Mouse (Mus musculus): ENCODE measurements at regions not wholly inside any gene's neighbourhood (a gene's known extent, or its start where the extent isn't known, plus 50 kb on each side); places are given as distances from the start of the nearest gene placed in this dataset.

DNA sequence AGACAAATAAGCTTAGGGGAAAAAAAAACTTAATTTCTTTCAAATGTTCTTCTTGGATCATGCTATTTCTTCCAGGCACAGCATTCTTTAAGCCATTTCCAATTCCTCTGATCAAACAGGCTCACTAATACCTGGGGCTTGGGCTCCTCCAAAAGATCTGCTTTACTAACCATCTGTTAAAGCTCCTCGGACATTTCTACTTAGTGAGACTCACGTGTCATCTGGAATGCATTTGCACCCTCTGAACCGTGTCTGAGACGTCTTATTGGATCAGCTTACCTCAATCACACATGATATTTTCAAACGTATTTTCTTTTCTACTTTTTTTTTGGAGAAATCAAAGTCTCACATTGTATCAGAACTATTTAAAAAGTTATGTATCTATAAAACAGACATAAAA is 132.4 kb downstream of the Npr3 start:
- DNase-seq (ENCODE audit: low spot score), result no peak

DNA sequence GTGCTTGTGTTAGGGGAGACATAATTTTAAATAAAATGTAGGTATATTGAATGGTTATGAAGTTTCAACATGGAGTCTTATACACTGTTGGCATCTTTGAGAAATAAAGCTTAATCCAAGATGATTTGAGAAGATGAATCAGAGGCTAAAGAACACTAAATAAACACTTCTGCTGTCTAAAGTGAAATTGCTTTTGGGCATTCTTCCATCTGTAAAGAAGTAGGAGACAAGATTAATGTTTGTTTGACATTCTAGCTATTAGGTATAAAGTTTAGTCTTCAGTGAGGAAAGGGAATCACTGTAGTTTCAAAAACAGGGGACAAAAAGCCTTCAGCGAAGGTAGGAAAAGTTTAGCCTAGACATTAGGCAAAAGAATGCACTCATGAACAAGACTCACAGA is 136.5 kb downstream of the Npr3 start:
- no peak for DNase-seq (ENCODE audit: low spot score)

- no peak for DNase-seq (ENCODE audit: low spot score)
Measured at GRCm38 (mm10) chr15:11757963-11758362, 149.1 kb downstream of the Npr3 start.

DNA sequence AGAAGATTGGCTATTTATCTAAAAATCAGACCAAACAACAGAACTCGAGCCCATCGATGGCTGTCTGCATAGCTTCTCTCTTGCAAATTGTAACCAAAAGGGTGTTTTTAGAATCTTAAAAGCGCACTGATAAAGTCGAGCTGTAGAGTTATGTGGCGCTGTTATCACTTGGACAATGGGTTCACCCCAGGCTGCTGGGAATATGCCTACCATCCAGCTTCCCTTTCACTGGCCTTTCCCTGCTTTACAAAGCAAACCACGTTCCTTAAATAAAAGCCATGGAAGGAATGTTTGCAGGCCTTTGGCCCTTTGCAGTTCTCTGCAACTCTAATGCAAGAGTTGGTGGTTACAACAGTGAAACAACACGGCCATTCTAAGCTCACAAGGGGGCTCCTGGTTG is 150.3 kb downstream of the Npr3 start:
- DNase-seq (ENCODE audit: low spot score), result no peak

DNA sequence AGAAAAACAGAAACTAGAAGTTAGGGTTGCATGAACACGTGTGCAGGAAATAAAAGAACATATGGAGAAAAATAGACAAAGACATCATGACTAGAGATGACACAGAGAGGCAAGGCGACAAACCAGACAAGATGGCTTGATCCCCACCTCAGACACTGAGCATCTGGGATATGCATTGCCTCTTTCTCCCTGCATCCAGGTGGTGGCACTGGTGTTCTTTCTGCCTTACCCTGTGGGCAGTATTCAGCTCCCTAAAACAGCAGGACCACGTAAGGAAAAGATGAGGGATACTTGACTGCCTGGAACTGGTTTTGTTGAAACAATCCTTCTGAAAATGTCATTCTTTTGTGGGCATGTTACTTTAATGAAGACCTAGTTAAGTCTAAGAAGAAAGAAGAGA is 153.9 kb downstream of the Npr3 start:
- DNase-seq (ENCODE audit: low spot score), result peak; percentile 73

- DNase-seq (ENCODE audit: low spot score), result no peak
Measured at GRCm38 (mm10) chr15:11750893-11751292, 156.2 kb downstream of the Npr3 start.

DNA sequence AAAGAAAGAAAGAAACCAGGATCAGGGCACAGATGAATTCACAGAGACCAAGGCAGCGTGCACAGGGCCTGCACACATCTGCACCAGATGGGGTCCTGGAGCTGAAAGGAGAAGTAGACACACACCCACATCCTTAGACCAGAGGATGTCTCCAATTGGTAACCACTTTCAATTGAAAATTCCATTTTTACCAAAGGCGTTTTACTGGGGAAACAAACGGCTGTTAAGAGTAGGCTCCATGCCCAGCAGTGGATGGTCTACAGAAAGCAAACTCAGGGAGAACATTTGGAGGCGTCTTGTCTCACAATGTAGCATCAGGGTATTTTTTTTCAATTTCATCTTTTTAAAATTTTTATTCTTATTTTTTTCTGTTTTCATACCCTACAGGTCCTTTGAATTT is 157.6 kb downstream of the Npr3 start:
- DNase-seq (ENCODE audit: low spot score), result no peak

DNA sequence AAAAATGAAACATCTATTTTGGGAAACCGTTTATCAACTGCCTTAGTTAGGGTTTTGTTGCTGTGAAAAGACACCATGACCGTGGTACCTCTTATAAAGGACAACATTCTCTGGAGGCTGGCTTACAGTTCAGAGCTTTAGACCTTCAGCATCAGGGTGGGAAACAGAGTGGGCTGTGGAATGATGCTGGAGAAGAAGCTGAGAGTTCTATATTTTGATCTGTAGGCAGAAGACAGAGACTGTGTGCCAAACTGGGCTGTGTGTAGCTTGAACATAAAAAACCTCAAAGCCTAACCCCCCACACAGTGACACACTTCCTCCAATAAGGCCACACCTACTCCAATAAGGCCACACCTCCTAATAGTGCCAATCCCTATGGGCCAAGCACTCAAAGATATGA is 158.8 kb downstream of the Npr3 start:
- DNase-seq (ENCODE audit: low spot score), result no peak

GRCm38 (mm10) chr15:11746754-11747153 is 160.3 kb downstream of the Npr3 start:
- no peak for DNase-seq (ENCODE audit: low spot score)

- DNase-seq (ENCODE audit: low spot score), result peak; percentile 67
Measured at GRCm38 (mm10) chr15:11745629-11746372, 161.3 kb downstream of the Npr3 start.

- peak; percentile 15 for DNase-seq (ENCODE audit: low spot score)
Measured at GRCm38 (mm10) chr15:11744903-11745302, 162.2 kb downstream of the Npr3 start.

GRCm38 (mm10) chr15:11744296-11744695 is 162.8 kb downstream of the Npr3 start:
- no peak for DNase-seq (ENCODE audit: low spot score)

DNA sequence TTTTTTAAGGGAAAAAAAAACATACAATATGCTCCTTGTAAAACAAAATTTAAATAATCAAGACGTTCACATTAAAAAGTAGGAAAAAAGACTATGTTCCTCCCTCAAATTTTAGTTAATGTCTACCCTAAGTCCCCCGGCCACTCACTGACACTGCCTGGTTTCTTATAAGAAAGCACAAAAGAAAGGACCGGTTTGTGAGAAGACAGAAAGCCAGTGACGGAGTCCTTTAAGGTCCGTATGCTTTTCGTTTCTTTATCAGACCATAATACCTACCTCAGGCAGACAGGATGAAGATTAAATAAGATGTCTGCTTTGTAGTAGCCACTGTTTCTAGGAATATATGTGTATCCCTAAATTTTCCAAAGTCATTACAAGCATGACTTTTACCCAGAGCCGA is 164.3 kb downstream of the Npr3 start:
- DNase-seq (ENCODE audit: low spot score), result no peak

DNA sequence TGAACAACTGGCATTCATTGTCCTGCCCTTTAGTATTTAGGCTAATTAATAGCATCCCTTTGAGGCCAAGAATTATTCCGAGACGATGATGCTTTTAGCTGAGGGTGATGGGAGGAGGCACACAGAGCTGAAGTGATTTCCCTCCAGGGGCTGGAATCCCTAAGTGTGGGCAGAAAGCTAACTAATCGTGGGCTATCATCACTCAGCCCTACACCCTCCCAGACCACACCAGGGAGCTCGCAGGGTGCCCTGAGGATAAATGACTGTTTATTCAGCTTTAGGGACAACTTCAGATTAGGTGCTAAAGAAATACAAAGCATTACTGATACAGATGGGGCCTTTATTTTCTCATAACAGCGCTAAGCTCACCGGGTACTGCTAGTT is 164.7 kb downstream of the Npr3 start:
- DNase-seq (ENCODE audit: low spot score), result no peak

DNA sequence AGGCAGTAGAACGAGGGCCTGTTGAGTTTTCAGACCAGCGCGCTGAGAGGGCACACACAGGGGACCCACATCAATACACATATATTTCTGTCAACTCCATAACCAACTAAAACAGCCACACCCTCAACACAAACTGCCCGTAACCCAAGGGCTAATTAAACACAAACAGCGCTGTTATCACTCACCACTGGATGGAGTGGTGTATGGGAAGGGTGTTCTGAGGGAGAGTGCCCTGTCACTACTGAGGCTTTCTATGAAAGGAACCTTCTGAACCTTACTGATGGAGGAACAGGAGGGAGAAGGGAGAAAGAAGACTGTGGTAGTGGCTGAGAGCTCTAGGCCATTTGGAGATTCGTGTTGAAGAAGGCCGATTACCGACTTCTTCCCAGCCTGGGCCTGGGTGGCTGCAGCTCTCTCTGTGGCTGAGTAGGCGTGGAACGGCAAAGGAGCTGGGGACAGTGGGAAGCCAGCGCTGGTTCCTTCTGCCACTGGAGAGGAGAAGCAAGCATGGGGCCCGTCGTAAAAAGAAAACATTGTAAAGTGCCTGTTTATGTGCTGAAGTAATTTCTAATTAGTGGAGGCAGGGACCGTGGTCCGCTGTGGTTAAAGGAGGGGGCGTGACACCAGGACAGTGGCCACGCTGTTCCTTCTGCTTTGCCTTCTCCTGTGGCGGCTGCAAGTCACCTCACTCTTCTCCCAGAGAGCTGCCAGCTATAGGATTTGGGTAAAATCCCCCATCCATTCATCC is 165.3 kb downstream of the Npr3 start:
- no peak for DNase-seq (ENCODE audit: low spot score)

DNA sequence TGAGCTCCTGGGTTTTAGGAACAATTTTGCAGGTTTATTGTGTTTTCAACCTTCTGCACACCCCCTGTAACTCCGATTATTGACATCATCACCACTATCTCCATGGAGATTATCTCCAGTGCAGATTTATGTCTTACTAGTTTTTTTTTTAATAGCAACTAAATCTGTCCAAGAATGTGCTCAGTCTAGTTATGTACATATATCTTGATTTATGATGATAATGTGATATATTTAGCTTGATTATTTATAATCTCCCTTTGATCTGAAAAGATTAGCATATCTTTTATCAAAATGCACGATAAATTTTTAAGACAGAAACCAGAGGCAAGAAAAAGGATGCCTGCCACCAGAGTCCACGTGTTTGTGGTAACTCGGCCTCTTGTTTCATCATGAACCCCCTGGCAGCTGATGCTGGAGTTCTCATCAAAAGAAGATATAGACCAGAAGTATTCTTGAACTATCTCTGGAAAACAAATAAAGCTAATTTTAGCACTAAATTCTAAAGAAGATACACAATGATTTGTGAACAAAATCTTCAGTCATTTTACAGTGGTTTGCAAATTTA is 169.6 kb downstream of the Npr3 start:
- no peak for DNase-seq (ENCODE audit: low spot score)

DNA sequence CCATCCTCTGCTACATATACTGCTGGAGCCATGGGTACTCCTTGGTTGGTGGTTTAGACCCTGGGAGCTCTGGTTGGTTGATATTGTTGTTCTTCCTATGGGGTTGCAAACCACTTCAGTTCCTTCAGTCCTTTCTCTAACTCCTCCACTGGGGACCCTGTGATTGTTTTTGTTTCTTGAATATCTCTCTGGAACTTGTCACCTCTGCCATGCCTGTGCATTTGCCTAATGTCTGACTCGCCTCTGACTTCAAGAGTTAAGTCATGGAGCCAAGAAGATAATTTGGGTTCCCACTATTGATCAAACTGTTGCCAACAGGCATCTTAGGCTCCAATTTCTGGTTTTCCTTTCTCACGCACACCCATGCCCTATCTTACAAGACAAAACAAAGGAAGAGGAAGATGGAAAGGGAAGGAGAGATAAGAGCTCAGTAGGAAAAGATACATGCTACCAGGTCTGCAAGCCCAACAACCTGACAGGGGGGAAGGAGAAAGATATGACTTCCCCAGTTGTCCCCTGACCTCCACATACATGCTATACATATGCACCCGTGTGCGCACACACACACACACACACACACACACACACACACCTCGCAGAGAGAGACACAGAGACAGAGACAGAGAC is 172.3 kb downstream of the Npr3 start:
- DNase-seq (ENCODE audit: low spot score), result no peak

DNA sequence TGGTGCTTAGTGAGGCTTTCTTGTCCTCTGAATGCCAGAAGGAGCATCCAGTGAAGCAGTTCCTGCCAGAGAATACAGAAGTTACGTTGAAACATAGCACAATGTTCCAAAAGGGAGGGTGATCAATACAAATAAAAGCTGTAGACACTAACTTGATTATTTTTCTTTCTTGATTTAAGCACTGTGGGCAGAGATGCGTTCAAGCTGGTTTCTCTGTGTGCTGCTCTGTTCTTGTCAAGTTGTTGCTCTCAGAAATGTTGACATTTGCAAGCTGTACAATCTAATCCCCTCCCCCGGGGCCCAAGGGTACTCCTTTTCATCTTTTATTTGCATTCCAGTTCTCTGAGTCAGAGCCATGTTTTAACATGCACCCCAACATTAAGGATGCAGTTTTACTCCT is 177.7 kb downstream of the Npr3 start:
- DNase-seq (ENCODE audit: low spot score), result peak; percentile 38

GRCm38 (mm10) chr15:11725620-11726530 is 181.2 kb downstream of the Npr3 start:
- DNase-seq (ENCODE audit: low spot score), result no peak

- DNase-seq (ENCODE audit: low spot score), result no peak
Measured at GRCm38 (mm10) chr15:11720645-11721044, 186.4 kb downstream of the Npr3 start.

DNA sequence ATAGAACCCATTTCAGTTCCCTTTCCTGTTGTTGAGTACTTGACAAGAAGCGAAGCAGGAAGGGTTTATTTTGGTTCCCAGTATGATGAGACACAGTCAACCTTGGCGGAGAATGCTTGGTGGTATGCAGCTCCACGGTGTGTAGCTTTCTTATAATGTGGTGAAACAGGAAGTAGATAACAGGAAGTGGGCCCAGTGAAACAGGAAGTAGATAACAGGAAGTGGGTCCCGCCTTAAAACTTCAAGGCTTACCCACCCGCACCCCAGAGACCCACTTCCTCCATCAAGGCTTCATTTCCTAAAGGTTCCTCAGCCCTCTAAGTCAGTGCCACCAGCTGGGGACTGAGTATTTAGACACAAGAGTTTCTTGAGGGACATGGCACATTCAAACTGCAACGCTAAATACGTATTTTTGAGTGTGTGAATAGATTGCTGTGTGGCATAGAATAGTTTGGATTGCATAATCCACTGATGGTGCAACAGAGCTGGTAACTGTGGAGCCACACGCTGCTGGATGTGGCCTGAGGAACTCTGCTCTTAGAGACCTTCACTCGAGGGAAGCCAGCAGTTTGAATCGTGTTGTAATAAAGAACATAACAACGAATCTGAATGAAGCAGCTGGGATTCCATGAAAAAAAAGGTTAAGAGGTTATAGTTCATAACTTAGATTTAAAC is 190.8 kb downstream of the Npr3 start:
- peak; percentile 11 for DNase-seq (ENCODE audit: low spot score)
